Mouse (Mus musculus): Measurements from ENCODE around the gene Gclm.
"Not testable (repeated sequence)": the region's sequence is repeated elsewhere in the genome, so short reads cannot be mapped to it uniquely, and the experiment has no call there.

Gene Gclm

DNA sequence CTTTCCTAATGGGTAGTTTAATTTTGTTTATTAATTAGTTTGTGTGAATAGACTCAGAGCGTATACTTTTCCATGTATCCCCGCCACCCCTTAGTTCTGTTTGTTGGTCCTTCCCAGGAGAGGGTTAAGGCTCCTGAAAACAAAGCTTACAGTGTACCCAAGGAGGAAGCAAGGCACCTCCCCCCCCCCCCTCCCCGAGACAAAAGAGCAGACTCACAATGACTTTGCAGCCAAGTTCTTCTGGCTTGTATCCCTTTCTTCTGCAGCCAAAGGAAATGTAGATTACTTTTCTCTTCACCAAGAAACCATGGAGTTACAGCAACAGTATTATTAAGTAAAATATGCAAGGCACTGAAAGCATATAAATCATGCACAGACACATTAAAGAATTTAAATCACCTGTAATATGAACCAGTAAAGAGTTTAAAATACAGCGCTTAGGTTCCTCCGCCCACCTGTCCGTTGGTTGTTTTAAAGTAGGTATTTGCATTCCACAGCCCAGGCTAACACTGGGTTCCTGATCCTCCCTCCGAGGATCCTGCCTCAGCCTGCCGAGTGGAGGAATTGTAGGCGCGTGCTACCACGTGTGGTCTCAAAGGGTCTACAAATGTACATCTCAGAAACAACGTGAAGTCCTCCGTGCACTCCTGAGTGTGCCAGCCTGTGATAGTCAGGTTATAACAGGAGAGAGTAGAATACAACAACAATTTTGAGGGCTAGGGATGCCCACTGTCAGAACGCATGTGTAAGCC lies 1.8 kb upstream of the Gclm start:
- DNase-seq, result no peak

DNA sequence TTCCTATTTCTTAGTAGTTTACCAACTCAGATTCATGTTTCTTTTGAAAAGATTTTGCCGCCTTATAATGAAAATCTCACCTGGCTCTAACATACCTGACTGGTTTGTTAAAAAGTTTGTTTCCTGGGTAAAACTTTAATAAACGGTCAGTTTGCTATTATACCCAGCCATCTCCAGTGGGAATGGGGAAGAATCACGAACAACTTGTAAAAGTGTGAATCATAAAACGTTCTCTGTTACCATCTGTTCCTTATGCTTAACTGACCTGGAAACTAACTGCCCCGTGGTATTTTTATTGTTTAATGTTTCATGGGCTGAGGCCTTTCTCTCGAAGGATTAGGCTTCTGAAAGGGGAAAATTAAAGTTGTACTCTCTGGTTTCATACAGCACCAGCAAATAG lies 598 bp upstream of the Gclm start:
- no peak for DNase-seq

DNA sequence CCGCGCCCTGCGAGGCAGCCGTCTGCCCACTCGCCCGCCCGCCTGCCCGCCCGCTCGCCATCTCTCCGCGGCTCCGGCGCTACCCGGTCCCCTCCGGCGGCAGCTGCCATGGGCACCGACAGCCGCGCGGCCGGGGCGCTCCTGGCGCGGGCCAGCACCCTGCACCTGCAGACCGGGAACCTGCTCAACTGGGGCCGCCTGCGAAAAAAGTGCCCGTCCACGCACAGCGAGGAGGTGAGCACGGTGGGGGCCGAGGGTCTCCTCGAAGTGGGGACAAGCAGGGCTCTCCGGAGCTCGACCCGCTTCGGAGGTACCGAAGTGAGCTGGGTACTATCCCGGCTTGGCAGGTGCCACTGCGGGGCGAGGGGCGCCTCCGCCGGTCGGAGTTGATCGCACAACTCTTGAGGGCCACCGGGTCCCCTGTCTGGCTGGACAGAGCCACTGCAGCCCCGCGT lies 548 bp downstream of the Gclm start:
- peak; percentile 63 for DNase-seq

DNA sequence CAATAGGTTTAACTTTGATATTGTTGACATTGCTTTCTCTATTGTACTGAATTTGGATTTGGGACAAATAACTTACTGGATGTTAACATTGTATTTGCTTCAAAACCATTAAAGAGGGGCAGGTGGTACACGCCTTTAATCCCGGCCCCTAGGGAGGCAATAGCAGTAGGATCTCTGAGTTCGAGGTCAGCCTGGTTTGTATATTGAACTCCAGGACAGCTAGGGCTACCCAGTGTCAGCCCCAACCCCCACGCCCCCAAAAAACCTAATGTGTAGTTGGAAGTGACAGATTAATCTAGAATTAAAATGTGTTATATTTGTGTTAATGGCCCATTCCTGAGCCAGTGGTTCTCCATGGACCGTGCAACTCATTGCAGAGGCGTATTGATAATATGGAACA lies 1.0 kb downstream of the Gclm start:
- DNase-seq, result peak; percentile 31

DNA sequence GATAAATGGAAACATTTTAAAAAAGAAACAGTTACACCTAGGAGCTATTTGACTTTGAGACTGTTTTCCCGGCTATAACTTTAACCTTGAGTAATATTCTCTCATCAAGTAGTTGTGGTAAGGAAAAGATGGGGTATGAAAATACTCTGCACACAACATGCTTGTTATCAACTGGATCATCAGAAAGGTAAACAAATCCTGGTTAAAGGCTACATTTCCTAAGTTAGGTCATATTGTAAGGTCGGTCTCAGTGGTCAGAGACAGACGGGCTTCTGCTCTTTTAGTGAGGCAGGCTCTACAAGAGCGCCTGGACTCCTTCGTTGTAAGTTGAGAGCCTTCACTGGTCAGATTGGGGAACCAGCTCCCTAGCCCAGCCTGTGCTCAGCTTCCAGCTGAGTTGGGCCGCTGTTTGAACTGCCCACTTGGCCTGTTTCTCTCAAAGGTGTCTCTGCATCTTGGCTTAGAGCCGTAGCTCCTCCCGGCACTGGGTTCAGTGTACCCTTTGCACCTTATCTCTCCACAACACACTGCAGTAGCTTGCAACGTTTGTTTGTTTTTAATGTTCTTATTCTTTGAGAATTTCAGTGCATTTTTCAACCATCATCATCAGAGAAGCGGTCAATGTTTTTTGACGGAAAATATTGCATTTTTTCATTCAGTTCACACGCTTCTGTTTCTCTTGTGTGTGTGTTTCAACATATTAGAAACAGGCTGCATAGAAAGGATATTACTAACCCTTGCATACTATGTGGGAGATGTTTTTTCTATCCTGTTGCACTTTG lies 1.8 kb downstream of the Gclm start:
- DNase-seq, result peak; percentile 32

DNA sequence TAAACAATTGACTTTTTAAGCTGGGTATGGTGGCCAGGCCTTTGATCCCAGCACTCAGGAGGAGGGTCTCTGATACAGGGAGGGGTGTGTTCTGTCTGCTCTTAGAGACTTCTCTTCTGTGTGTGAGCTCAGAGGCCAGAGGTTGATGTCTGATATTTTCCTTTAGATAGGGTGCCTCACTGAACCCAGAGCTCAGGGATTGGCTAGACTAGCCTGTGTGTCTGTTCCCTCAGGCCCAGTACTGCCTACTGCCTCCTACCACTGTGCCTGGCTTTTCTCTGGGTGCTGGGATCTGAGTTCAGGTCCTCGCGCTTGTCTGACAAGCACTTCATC lies 2.4 kb downstream of the Gclm start:
- no peak for DNase-seq

DNA sequence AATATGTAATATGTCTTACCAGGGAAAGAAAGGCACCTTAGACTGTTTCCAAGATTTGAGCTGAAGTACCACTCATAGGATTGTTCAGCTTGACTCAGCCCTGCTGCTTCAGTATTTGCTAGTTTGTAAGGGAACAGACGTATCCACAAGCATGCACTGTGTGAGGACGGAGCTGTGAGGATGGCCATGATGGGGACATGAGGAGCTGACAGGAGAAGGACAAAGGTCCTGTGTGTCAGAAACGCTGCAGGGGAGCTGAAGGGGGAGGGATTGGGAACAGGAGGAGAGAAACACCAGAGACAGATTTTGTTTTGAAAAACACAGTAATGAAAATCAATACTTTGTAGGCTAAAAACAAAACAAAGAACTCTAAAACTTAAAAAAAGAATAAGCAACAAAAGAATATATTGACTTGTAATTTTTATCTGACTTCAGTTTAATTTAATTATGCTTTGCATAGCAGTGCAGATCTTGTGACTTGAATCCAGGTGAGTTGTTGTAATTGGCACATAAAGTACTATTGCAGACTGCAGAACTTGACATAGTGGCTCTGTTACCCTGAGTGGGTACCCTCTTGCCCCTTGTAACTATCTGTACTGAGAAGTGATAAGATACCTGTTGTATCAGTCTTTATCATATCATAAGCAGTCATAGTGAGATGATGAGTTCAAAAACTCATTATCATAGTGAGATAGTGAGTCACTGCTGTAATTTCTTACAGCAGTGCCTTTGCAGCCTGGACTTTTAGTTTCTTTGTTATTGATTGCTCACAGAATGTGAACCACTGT lies 7.3 kb downstream of the Gclm start:
- no peak for DNase-seq

DNA sequence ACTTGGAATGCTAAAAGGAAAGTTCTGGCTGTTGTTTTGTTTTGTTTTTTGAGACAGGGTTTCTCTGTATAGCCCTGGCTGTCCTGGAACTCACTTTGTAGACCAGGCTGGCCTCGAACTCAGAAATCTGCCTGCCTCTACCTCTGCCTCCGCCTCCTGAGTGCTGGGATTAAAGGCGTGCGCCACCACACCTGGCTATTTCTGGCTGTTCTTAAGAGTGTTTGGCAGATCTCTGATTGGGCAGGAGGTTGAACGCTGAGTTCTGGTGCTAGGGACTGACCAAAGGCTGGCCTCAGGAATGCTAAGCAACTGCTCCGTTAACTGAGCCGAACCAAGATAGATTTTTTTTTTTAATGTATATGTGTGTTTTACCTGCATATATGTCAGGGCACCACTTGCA lies 8.7 kb downstream of the Gclm start:
- DNase-seq, result not testable (repeated sequence)

DNA sequence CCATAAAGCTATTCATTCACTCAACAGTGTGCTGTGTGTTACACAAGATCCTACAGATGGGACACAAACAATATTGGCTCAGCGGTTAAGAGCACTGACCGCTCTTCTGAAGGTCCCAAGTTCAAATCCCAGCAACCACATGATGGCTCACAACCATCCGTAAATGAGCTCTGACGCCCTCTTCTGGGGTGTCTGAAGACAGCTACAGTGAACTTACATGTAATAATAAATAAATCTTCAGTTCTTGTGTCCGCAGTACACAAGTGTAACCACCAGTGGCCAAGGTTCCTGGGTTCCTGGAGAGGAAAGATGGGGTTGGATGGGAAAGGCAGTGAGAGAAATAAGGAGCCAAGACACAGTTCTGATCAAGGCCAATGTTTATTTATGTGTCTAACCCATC lies 24.6 kb downstream of the Gclm start:
- no peak for DNase-seq

DNA sequence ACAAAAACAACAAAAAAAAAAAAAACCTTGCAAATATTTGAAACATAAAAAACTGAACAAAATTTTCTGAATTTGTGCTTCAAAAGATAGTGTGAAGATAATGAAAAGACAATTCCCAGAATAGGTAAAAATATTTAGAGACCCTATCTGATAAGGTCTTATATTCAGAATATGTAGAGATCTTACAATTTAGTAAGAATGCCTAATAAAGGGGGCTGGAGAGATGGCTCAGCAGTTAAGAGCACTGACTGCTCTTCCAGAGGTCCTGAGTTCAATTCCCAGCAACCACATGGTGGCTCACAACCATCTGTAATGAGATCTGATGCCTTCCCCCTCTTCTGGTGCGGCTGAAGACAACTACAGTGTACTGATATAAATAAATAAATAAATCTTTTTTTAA lies 27.2 kb downstream of the Gclm start:
- DNase-seq, result not testable (repeated sequence)

DNA sequence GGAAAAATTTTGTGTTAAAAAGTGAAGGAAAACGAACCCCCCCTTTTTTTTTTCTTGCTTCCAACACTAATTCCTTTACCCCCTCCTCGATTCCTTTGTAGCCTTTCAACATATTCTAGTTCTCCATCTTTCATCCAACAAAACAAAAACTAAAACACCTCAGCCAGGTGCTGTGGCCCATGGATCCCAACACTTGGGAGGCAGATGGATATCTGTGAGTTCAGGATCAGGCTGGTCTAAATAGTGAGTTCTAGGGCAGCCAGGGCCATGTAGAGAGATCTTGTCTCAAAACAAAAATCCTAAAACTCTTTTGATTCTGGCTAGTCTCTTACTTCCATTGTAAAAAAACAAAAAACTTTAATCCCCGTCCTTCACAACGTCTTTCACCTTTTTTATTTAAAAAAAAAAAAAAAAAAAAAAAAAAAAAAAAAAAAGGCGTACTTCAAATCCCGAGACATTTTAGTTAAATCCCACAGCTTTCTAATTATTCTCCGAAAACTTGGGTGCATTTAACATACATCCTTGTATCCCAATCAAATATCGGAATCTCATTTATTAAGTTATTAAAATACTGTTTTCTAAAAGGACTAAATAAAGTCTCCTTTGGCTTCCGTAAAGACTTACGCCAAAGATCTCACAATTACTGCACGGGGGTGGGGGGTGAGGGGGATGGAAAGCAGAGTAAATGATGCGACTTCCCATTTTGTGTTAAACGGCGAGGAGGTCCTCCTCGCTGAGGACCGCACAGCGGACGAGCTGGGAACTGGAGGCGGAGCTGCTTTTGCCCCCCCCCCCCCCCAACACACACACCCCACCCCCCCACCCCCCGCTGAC lies 28.3 kb downstream of the Gclm start:
- DNase-seq, result no peak

DNA sequence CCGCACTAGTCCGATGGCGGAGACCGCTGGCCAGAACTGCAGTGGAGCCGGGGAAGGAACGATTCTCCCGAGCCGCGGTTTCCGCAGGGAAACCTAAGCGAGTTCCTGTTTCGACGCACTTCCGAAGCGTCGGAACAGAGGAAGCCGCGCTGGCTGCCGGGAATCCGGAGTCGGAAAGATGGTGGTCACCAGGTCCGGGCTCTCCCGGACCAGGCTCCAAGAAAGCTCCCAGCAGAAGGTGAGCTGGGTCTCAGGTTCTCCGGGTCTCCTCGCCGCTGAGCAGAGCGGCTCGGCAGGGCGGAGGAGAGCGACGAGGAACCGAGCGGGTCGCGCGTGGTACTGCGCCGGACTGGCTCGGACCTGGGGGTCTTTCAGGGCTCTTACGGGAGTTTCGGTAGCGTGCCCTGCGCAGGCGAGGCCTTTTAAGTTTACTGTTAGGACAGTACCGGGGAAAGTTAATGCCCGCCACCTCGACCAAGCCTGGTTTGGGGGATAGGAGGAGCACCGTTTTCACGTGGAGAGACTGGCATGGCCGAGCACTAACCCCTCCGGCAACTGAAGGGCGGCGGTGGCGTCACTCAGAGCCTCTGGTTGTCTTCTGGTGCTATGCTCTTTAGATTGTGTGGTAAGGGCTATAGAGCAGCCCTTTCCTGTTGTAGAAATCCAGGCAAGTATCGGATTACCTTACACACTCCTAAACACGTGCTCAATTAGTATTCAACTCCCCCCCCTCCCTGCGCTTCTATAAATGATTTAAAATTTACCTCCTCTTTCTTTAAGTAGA lies 29.1 kb downstream of the Gclm start, which contains the start of gene Dnttip2:
Dnttip2 (plus strand) TSS at position 148 of the 784 bp plus-strand sequence.
- DNase-seq, result peak; percentile 91

DNA sequence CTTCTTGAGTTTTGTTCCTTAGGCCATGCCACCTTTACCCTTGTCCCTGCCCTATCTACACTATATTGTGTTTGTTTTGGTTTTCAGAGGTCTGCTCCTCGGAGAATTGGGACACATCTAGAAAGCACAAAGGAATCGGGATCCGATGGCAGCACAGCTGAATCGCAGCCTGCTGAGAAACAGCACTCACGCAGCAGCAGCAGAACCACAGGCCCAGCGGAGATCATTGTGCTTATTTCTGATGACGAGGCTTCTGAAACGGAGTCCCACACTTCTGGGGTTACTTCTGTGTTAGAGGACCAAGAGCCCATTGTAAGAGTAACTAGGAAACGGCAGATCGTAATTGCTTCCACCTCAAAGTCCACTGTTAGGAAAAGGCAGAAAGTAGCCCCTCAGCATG lies 29.8 kb downstream of the Gclm start:
- no peak for DNase-seq

DNA sequence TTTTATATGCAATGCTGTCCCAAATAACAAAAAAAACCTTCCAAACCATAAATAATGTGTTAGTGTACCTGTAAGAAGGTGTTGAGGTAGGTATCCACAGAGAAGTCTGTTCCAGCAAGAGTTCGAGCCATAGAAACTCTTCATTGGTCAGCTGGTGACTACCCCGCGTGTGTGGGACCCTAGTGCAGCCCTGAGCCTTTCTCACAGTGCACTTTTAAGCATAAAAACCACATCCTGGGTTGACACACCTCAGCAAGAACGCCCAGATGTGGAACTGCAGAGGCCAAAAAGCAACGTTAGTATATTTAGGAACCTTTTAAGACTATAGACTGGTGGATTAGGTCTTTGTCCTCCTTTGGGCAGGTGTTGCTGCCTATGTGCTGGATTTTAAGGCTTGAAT lies 41.8 kb downstream of the Gclm start:
- no peak for DNase-seq

DNA sequence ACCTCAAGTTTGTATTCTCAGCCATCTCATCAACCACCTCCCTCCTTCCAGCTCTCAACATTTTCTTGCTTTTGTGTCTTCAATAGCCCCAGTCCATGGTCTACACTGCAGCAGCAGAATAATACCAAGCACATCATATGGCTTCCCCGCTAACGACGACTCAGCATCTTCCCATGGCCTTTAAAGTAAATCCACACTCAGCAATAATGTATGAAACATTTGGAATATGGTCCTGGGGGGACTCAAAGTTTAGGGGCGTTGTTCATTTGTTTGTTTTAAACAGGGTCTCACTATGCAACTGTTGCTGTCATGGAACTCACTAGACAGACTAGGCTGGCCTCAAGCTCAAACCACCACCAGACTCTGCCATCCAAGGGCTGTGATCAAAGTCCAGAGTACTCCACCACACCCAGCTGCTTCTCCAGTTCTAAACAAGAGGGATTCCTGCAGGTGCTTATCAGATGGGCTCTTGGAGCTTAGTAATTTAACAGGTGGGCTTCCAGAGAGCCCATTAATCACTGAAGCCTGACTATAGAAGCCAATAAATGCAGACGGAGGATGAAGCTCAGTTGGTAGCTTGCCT lies 43.3 kb downstream of the Gclm start:
- no peak for DNase-seq

DNA sequence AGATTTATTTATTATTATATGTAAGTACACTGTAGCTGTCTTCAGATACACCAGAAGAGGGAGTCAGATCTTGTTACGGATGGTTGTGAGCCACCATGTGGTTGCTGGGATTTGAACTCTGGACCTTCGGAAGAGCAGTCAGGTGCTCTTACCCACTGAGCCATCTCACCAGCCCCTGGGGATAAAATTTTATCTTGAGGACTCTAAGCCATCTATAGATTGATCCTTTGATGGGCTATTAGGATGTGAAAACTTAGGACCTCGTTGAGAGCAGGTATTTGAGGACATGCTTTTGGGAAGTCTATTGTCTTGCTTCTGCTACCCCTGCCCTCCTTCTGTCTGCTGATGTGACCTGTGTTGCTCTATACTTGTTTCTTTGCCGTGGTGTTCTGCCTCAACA lies 44.0 kb downstream of the Gclm start:
- not testable (repeated sequence) for DNase-seq

DNA sequence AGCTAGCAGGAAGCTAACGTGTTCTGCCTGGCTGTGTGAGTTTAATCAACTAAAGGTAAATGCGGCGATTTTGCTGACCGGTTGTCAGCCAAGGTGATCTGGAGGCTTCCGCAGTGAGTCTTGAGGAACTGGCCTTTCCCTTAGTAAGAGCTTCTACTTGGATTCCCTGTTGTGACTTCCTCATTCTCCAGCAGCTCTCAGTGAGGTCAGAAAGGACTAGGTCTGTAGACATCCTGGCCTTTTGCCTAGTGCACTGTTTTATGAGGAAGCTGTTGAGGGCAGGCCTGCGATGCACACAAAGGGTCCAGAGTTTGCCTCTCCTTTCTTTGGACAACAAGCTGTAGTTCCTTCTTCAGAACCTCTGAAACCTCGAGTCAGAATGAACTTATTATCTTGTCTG lies 45.3 kb downstream of the Gclm start:
- DNase-seq, result no peak

DNA sequence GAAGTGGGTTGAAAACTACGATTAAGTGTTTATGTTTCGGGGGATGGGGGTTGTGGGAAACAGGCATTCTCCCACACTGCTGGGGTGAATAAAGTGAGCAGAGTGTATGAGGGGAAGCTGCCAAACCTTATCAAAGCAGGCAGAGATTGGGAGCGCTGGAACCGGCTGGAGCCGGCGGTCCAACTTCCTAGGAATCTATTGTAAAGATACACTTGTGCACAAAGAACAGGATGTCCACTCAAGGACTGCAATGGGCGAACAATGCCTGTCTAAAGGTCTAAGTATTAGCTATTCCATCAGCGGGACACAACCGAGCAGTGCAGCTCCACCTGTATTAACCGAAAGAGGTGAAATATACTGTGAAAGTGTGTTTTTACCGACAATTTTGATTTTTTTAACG lies 46.5 kb downstream of the Gclm start:
- no peak for DNase-seq

DNA sequence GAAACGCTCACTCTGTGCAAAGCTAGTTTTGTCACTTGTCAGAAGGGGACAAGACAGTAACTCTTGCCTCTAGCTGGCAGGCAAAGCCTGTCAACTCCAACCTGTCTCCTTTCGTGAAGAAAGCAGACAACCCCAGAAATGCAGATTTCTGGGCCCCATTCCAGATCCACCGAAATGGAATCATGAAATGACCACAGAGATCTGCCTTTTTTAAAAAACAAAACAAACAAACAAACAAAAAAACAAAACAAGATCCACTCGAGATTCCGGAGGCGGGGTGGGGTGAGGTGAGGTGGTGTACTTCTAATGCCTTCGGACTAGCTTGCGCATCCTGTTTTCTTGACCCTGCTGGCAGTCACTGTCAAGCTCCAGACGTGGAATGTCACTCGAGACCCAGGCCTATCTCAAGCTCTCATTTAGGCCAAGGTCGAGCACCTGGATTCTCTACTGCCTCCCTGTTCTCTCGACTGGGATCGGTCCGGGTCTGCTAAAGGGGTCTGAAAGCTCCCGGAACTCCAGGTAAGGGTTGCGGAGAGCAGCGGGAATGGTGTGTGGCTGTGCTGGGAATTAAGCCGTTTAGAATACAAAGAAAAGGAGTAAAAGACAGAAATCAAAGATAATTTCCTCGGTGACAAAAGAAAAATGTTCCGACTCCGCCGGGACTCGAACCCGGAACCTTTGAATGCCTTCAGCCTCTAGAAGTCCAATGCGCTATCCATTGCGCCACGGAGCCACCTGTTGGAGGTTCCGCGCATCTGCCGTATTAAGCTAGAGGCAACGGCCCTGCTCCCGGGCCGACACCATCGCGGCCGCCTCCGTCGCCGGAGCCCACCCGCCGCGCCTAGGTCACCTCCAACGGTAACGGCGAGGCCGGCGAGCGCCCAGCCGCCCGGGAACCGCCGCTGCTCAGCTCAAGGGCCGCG lies 47.2 kb downstream of the Gclm start:
- DNase-seq, result peak; percentile 92

DNA sequence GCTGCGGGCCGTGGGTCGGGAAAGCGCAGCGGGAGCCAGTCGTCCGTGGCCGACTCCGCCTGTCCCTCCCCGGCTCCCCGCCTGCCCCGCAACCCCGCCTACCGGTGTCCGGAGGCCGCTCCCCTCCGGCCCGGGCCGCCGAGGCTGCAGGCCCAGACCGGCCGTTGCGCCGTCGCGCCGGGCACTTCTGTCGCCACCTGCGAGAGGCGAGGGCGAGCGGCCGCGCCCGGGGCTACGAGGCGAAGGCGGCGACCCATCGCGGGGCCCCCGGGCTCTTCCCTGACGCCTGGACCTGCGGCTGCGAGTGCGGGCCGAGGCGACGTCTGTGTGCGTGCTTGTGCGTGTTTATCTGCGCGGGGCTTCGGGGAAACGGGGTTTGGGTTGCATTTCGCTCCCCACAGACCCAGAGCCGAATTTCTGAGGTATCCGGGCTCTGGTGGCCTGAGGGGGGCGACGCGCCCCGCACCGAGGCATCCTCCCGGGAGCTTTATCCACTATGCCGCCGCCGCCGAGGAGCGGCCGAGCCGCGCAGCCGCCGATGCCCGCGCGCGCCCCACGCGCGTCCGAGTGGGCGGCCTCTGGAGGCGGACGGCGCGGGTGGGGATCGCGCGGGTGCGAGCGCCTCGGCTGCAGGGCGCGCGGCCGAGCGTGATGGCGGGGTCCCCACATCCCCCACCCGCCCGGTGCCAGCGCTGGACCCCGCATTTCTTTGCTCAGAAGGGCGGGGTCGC lies 48.0 kb downstream of the Gclm start:
- no peak for DNase-seq

Measured in cerebellum, adult 11 months (tissue).